Mouse (Mus musculus) CD4-positive, CD25-positive, alpha-beta regulatory T cell, adult 4 months (primary cell): ENCODE data around the gene Six5. TPM values are rescaled to one million over a fixed set of nuclear protein-coding genes. Genes with fewer than 3 reads are reported as not detected.
"Not testable (repeated sequence)": the region's sequence is repeated elsewhere in the genome, so short reads cannot be mapped to it uniquely, and the experiment has no call there.

Experiments
- ATAC-seq: one replicate; pipeline ENCODE4 v1.8.0; 2017
- polyA plus RNA-seq, 2 experiments: library from polyadenylated mRNA; unstranded; fragments of 100-300 nt; shearing (Covaris generic); gene quantifications; one replicate each; pipeline ENCODE4 v1.2.1; 2017

Six5 gene
- under 1 TPM; 0.46 to 0.83 TPM for polyA plus RNA-seq

DNA sequence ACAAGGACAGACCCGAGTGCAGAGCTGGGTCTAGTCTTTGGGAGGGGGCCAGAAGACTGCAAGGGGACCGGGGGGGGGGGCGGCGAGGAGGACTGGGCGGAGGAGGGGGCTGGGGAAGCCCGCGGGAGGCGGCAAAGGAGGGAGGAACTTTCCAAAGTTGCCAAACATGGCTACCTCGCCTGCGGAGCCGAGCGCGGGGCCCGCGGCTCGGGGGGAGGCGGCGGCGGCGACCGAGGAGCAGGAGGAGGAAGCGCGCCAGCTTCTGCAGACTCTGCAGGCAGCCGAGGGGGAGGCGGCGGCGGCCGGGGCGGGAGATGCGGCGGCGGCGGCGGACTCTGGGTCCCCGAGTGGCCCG is at the start of gene Six5:
Gene Six5 (plus strand): TSS at position 124 of the 355 bp plus-strand sequence.
- ATAC-seq, result peak; percentile 27

DNA sequence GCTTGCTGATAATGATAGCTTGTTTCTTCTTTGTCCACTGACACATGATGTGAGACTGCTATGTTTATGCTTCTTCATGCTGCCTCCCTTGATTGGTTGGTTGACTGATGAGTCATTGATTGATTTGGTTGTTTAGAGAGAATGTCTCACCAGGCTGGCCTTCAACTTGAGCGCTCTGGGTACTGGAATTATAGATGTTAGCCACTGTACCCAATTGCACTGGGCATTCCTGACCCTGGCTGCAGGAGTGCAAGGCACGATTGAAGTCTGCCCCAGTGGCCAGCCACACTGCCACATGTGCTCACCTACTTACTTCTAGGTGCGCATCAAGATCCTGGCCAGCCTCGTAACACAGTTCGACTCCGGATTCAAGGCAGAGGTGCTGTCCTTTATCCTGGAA is 49.8 kb upstream of the Six5 start:
- ATAC-seq, result no peak

DNA sequence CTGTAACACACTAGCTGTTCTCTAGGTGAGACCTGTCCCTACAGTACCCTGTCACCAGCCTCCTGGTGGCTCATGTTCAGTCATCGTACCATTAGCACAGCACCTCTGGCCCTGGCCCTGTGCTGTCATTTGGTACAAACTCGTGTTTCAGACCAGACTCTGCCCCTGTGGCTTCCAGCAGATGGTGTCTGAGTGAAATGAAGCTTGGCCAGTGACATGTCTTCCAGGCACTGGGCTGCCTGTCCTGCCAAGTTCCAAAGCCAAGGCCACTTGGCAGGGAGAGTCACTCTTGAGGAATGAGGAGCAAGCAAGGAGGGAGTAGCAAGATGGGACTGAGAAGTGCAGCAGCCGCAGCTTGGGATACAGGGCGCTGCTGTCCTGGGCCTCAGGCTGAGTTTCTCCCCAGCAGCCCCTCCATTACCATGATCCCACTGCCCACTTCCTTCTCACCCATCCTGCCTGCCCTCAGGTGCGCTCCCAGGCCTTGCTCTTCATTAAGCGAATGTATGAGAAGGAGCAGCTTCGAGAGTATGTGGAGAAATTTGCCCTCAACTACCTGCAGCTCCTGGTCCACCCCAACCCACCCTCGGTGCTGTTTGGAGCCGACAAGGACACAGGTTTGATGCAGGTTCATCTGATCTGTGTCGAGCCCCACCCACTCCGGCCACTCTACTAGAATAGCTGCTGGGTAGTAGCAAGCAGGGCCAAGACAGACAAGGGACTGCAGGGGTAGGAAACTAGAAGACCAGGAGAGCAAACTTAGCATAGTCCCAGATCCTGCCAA is 47.9 kb upstream of the Six5 start:
- no peak for ATAC-seq

DNA sequence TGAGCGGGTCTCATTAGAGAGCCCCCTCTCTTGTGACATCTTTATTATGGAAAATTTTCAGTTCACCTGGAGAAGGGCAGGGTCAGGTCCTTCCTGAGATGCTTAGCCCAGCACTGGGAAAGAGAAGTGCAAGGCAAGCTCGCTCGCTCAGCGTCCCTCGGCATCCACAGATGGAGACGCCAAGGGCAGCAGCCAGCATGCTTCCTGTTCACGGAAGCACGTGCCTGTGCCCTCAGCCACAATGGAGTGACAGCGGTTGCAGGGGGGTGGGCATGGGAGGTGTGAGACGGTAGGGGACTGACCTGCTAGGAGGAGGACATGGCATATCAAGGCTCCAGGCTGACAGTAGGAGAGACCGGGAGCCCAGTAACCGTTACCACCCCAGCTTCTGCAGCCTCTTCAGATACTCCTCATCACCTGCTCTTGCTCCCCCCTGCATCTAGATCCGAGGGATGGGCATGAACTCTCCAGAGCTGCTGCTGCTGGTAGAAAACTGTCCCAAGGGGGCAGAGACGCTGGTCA is 46.3 kb upstream of the Six5 start:
- ATAC-seq, result no peak

DNA sequence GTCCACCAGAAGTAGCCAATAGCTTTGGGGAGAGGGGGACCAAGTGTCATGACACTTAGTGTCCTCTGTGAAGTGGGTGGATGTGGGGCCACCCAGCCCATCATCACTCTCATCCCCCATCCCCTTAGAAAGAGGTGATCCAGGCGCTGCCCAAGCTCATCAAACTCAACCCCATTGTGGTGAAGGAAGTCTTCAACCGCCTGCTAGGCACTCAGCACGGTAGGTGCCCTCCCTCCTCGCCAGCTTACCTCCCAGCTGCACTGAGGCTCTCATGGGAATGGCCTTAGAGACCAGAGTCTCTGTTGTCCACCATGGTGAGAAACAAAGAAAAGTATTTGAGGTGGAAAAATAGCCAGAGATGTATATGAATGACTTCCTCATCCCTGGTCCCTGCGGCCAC is 45.1 kb upstream of the Six5 start:
- ATAC-seq, result no peak

DNA sequence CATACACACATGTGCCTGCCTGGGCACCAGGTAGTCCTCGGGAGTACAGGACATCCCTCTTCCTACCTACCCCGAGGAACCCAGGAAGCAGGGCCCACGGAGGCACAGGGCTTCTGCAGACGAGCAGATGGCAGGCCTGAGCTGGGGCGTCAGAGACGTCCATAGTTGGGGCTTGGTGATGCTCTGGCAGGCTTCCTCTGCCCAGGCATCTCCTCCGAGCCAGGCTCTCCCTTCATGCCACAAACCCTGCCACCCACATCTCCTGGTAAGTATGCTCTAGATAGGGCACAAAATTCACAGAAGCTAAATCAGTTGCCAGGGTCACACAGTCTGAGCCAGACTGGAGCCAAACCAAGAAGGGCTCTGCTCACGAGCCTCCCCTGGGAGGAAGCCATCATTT is 44.2 kb upstream of the Six5 start:
- no peak for ATAC-seq

DNA sequence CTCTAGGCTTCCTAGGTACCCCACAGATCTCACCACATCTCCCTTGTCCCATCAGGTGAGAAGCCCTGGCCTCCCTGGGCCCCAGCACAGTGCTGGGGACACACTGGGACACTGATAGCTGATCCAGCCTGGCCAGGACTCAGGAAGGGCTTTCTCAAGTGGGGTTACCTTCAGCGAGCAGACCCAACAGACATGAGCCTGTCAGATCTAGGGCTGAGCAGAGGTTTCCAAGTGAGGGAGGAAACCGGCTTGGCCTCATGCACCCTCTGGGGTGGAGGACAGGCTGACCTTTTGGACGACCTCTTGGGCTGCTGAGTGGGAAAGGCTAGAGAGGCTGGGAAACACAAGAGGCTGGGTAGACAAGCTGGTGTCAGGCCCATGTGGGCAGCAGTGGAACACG is 43.2 kb upstream of the Six5 start:
- ATAC-seq, result no peak

DNA sequence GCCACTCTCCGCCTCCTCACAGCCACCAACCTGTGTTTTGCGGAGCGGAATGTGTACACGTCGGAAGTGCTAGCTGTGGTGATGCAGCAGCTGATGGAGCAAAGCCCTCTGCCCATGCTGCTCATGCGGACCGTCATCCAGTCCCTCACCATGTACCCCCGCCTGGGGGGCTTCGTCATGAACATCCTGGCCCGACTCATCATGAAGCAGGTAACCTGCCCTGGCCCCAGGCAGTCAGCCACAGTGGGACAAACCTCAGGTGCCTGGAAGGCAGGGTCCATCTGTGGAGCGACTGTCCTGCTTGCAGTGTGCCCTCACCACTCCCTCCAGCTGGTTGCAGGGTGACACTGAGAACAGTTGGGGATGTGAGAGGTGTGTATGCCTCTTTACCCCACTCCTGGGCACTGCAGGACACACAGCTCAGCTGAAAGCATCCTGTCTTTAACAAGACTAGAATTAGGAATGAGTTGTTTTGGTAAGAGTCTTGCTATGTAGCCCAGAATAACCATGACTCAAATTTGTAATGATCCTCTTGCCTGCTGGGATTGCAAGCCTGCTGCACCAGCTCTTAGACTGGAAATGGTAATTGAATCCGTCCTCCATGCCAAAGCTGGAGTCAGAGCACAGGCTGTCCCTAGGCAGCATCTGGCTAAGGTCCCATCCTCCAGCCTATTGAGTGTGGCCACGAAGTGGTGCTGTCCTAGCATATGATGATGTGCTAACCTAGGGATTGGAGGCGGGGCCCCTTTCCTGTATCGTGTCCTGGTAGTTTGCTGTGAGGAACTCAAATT is 41.9 kb upstream of the Six5 start:
- no peak for ATAC-seq

DNA sequence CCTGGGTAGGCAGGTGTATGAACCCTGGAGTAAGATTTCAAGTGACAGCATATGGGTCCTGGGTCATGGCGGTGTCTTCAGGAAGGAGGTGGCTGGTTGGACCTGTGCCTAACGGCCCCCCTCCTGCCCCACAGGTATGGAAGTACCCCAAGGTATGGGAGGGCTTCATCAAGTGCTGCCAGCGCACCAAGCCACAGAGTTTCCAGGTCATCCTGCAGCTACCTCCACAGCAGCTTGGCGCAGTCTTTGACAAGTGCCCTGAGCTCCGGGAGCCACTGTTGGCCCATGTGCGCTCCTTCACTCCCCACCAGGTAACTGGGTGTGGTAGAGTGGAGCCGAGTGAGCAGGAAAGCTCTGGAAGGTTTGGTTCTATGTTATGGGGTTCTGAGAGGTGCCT is 41.3 kb upstream of the Six5 start:
- no peak for ATAC-seq

DNA sequence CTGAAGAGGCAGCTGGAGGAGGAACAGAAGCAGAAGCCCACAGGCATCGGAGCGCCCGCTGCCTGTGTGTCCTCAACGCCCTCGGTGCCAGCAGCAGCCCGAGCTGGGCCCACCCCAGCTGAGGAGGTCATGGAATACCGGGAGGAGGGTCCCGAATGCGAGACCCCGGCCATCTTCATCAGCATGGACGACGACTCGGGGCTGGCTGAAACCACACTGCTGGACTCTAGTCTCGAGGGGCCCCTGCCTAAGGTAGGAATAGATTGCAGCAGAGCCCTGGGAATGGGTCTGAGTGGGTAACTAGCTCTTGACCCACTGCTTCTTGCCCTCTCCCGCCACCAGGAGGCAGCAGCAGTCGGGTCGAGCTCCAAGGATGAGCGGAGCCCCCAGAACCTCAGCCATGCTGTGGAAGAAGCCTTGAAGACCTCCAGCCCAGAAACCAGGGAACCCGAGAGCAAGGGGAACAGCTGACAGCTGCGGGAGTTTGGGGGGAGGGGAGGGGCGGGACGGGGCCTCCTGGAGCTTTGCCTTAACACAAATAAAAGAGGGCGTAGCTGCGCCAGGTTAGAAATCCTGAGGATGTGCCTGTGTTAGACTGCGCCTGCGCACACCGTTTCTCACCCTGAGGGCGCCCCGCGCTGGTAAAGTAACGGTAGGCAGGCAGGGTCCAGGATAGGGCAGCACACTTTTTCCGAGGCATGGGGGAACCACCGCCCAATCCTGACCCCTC is 40.2 kb upstream of the Six5 start, which contains the start of gene Rsph6a:
Gene Rsph6a (plus strand): TSS at position 644 of the 730 bp plus-strand sequence.
- no peak for ATAC-seq

DNA sequence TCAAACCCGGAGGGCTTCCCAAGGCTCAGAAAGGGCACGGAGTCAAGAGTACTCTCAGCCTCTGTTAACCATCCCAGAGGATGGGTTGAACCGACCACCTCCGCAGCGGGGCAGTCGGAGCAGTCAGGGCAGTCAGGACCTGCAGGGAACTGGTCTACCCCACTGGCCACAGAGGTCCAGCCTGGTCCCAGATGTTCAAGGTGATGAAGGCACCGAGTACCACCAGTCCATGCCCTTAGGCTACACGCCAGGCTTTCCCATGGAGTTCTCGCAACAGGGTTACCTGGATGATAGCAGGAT is 39.7 kb upstream of the Six5 start:
- ATAC-seq, result no peak

DNA sequence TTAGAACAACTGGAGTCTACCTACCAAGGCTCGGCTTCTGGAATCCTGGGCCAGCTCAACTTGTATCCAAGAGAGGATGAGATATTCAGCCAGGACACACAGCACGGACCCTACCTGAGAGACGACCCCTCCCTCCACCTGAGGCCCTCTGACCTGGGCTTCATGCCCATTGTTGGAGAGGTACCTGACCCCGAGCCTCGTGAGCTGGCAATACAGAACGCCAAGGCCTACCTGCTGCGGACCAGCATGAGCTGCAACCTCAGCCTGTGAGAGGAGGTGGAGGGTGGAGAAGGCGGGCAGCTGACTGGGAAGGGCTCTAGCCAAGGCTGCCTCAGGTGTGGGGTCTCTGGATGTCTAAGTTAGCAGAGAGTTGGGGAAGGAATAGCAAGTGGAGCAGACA is 39.3 kb upstream of the Six5 start:
- ATAC-seq, result no peak

DNA sequence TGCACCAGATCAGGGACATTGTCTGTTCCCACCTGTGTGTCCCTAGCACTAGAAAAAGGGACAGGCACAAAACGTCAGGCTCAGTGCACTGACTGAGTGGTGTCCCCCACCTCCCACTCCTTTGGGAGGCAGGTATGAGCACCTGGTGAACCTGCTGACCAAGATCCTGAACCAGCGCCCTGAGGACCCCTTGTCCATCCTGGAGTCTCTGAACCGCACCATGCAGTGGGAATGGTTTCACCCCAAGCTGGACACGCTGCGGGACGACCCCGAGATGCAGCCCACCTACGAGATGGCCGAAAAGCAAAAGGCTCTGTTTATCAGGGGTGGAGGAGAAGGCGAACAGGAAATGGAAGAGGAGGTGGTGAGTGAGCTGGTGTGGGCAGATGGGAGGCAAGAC is 37.0 kb upstream of the Six5 start:
- ATAC-seq, result no peak

DNA sequence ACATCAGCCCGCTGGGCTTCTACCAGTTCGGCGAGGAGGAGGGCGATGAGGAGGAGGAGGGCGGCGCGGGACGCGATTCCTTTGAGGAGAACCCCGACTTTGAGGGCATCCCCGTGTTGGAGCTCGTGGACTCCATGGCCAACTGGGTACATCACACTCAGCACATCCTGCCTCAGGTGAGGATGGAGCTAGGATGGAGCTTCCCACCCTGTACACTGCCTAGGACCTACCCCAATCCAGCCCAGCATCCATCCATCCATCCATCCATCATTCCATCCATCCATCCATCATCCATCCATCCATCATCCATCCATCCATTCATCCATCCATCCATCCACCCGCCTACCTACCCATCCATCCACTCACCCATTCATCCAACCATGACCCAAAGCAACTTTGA is 28.5 kb upstream of the Six5 start:
- no peak for ATAC-seq

DNA sequence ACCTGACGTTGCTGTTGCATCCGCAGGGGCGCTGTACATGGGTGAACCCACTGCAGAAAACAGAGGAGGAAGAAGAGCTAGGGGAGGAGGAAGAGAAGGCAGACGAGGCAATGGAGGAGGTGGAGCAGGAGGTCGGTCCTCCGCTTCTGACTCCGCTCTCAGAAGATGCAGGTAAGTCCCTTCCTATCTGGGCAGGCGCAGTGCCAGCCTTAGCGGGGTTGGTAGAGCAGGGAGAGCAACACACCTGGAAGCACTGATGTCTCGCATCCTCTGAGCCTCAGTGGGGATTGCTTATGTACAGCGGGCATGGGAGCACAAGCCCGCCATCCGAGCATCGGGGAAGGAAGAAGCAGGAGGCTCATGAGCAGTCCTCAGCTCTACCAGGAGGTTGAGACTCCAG is 27.3 kb upstream of the Six5 start:
- no peak for ATAC-seq

DNA sequence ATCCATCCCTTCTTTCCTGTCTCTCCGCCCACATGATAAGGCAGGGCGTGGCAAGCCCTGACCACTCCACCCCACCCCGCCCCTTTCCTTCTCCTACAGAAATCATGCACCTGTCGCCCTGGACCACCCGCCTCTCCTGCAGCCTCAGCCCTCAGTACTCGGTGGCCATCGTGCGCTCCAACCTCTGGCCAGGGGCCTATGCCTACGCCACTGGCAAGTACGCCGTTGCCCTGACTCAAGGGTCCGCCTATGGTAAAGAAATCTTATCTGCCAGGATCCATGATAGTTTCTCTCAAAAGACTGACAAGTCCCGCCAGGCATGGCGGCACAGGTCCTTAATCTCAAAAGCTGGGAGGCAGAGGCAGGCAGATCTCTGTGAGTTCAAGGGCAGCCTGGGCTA is 26.5 kb upstream of the Six5 start:
- no peak for ATAC-seq

DNA sequence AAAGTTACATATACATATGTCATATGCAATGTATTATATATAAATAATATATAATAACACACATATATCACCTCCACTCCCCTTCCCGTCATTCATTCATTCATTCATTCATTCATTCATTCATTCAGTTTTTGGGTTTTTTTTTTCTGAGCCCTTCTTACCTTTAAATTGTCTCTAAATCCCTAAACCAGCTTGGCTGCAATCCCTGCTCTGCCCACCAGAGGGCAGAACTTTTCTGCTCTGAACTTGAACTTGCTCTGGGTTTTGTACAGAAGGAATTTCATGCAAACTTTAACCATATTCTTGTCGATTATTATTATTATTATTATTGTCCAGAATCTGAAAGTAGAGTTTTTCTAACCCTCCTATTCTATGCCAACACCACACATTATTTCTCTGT is 25.7 kb upstream of the Six5 start:
- ATAC-seq, result peak; percentile 51

DNA sequence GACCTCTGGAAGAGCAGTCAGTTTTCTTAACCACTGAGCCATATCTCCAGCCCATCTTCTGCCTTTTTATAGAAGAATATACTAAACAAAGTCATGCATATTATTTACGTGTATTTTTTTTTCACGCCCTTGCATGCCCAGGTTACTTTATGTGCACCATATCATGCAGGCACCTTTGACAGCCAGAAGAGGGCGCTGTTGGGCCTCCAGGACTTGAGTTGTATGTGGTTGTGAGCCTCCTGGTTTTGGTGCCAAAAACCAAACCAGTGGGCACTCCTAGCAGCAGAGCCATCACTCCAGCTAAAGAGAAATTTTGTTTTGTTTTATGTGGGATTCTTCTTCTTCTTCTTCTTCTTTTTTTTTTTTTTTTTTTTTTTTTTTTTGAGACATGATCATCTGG is 24.9 kb upstream of the Six5 start:
- ATAC-seq, result no peak

DNA sequence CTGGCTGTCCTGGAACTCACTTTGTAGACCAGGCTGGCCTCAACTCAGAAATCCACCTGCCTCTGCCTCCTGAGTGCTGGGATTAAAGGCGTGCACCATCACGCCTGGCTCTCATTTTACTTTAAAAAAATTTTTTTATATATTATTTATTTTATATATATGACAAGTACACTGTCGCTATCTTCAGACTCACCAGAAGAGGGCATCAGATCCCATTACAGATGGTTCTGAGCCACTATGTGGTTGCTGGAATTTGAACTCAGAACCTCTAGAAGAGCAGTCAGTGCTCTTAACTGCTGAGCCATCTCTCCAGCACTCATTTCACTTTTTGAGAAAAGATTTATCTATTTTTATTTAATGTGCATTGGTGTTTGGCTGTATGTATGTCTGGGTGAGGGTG is 23.4 kb upstream of the Six5 start:
- ATAC-seq, result not testable (repeated sequence)

DNA sequence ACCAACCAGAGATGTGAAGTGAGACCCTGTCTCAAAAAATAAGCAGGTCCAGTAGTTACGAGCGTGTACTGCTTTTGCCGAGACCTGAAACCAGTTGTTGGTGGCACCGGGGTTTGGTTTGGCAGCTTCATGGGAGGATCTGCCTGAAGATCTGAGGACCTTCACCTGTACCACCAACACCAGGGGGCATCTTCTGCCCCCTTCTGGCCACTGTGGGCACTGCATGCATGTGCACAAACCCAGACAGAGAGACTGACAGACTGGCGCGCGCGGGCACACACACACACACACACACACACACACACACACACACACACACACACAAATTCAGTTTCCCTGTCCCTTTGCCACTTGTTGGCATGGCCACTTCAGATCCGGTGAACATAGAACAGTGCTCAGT is 20.9 kb upstream of the Six5 start:
- no peak for ATAC-seq

DNA sequence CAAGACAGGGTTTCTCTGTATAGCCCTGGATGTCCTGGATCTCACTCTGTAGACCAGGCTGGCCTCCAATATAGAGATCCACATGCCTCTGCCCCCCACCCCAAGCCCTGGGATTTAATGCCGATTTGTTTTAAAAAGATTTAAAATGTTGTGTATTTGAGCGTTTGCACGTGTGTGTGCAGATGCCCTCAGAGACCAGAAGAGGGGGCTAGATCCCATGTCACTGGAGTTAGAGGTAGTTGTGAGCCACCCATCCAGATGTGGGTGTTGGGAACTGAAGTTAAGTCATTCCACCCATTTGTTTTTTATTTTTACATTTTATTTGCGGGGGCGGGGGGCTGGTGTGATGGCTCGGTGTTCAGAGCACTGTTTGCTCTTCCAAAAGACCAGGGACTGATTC is 19.9 kb upstream of the Six5 start:
- ATAC-seq, result no peak

DNA sequence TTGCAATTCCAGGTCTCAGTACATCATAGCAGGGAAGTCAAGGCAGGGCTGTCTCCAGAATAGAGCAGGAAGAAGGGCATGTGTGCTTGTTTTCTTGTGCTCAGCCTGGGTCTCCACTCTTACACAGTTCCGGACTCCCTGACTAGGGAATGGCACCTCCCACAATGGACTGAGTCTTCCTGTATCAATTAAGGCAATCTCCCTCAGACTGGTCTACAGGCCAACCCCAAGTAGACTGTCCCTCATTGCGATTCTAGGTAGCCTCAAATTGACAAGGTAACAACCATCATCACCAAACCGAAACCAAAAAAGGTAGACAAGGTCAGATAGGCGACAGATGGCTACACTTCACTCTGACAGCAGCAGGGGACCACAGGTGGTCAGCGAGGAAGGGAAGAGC is 19.2 kb upstream of the Six5 start:
- no peak for ATAC-seq

DNA sequence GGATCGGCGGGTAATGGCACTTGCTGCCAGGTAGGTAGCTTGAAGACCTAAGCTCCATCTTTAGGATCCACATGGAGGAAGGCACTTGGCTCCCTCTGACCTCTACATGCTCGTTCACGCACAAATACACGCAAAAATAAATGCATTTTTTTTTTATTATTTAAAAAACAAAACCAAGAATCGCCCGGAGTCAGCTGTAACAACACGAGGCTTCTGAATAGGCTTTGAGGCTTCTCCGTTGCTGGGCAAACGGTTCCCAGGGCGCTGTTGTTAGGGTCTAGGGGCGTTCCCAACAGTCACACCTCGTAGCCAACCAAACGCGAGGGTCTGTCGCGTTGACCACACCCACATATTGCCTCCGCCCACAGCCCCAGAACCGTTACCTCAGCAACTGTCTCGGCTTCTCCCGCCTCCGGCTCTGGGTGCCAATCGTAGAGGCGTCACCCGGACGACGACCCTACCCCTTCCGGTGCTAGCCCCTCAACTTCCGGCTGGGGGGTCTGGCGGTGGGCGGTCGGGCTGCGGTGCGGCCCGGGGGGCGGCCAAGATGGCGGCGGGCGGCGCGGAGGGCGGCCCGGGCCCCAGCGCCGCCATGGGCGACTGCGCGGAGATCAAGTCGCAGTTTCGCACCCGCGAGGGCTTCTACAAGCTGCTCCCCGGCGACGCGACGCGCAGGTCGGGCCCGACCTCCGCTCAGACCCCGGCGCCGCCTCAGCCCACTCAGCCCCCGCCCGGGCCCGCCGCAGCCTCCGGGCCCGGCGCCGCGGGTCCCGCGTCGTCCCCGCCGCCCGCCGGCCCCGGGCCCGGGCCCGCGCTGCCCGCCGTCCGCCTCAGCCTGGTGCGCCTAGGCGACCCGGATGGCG is 18.4 kb upstream of the Six5 start, which contains the start of gene Dmwd:
Gene Dmwd (plus strand): TSS at position 505 of the 863 bp plus-strand sequence.
- ATAC-seq, result peak; percentile 42
